Mouse (Mus musculus): Measurements from ENCODE around the gene Aldoart1.

- TF ChIP-seq CTCF (IDR thresholded peaks at IDR 0.05; ENCODE audit: low read depth, low read length): no peak
- no peak for TF ChIP-seq POLR2A (IDR thresholded peaks at IDR 0.05; ENCODE audit: insufficient read depth, low read length)
Measured at GRCm38 (mm10) chr4:72836430-72836829, 16.0 kb downstream of the Aldoart1 start.

Measured in ES-Bruce4 (cell line).